Mouse (Mus musculus) lung, embryonic 14.5 days (tissue): ENCODE data around the gene Sprr2a2. TPM values are rescaled to one million over a fixed set of nuclear protein-coding genes. Genes with fewer than 3 reads are reported as not detected.
A peak's percentile ranks its signal among the peaks of the same experiment; 100 is the strongest.
"Not testable (repeated sequence)": the region's sequence is repeated elsewhere in the genome, so short reads cannot be mapped to it uniquely, and the experiment has no call there.

Experiments
- ATAC-seq: fragments of 200-750 bp; cut with Nextera tagmentation; 2 replicates; pipeline ENCODE4 v1.8.0; 2017; ENCODE audit warnings: mild to moderate bottlenecking, moderate TSS enrichment, moderate library complexity; ENCODE audit not compliant: insufficient read depth
- DNase-seq: peaks from one replicate; pipeline ENCODE4 v3.0.0-alpha.2; 2015
- H3K27ac ChIP-seq: fragments of 300-500 bp; sonication (generic); 2 replicates; pipeline ENCODE4 v1.5.1; 2014; ENCODE audit warnings: low read depth, mild to moderate bottlenecking, moderate library complexity
- H3K27me3 ChIP-seq: fragments of 300-500 bp; sonication (generic); 2 replicates; pipeline ENCODE4 v1.6.1; 2014; ENCODE audit warnings: low read length, control low read depth; ENCODE audit not compliant: insufficient read depth
- H3K36me3 ChIP-seq: fragments of 300-500 bp; sonication (generic); 2 replicates; pipeline ENCODE4 v1.6.1; 2014; ENCODE audit warnings: control low read depth; ENCODE audit not compliant: insufficient read depth
- H3K4me1 ChIP-seq: fragments of 300-500 bp; sonication (generic); 2 replicates; pipeline ENCODE4 v1.6.1; 2014; ENCODE audit warnings: antibody characterized with exemption, control low read depth; ENCODE audit not compliant: insufficient read depth
- H3K4me2 ChIP-seq: fragments of 300-500 bp; sonication (generic); 2 replicates; pipeline ENCODE4 v1.6.1; 2014; ENCODE audit warnings: mild to moderate bottlenecking
- H3K4me3 ChIP-seq: fragments of 300-500 bp; sonication (generic); 2 replicates; pipeline ENCODE4 v1.5.1; 2014; ENCODE audit warnings: low read depth, low read length
- H3K9ac ChIP-seq: fragments of 300-500 bp; sonication (generic); 2 replicates; pipeline ENCODE4 v1.6.1; 2014
- H3K9me3 ChIP-seq: fragments of 300-500 bp; sonication (generic); 2 replicates; pipeline ENCODE4 v1.6.1; 2016; ENCODE audit warnings: low read depth, low read length, control low read depth
- WGBS: fragments of 180-500 bp; shearing (Covaris S2); extraction: QIAGEN DNeasy Blood & Tissue Kit; methylation state at CpG from one replicate; pipeline ENCODE4 v1.1.7; 2014; 5-methylcytosine and 5-hydroxymethylcytosine counted together
- polyA plus RNA-seq: library from polyadenylated mRNA; unstranded; fragments of >200 nt; fragmentation: Nextera tagmentation; extraction: Ambion mirVana; gene quantifications from 2 replicates; pipeline ENCODE4 v1.2.1, GENCODE M21; 2014

Sprr2a2 gene
- polyA plus RNA-seq, 1 experiment from 2014 or later = 1.3 TPM

GRCm38 (mm10) chr3:92236463-92237189 is 20.9 kb downstream of the Sprr2a2 start:
- H3K27ac ChIP-seq, DNase-seq, H3K4me2 ChIP-seq, H3K4me1 ChIP-seq, H3K4me3 ChIP-seq, H3K27me3 ChIP-seq, H3K9ac ChIP-seq, H3K9me3 ChIP-seq, H3K36me3 ChIP-seq: not testable (repeated sequence)
- WGBS = no CpG with 5 or more reads among the region's 5 CpGs
- ATAC-seq = peak; percentile 49; the same call in 1 of the 2 replicates

- not testable (repeated sequence) for H3K9ac ChIP-seq, H3K4me1 ChIP-seq, H3K36me3 ChIP-seq, H3K9me3 ChIP-seq, H3K27me3 ChIP-seq, ATAC-seq, H3K4me3 ChIP-seq, H3K27ac ChIP-seq, DNase-seq, H3K4me2 ChIP-seq
These were observed 23.0 kb downstream of the Sprr2a2 start for GRCm38 (mm10) chr3:92238736-92239135.

- not testable (repeated sequence) for DNase-seq, H3K4me3 ChIP-seq, H3K27me3 ChIP-seq, H3K27ac ChIP-seq, H3K4me1 ChIP-seq, H3K9me3 ChIP-seq, H3K4me2 ChIP-seq, ATAC-seq, H3K36me3 ChIP-seq, H3K9ac ChIP-seq
- WGBS = no CpG with 5 or more reads among the region's 1 CpGs
These were observed 23.5 kb downstream of the Sprr2a2 start for GRCm38 (mm10) chr3:92239197-92239596.

GRCm38 (mm10) chr3:92244833-92245232 is 29.1 kb downstream of the Sprr2a2 start:
- H3K9me3 ChIP-seq, H3K9ac ChIP-seq, H3K36me3 ChIP-seq, H3K4me3 ChIP-seq, H3K27me3 ChIP-seq, H3K27ac ChIP-seq, ATAC-seq, H3K4me2 ChIP-seq, H3K4me1 ChIP-seq, DNase-seq: not testable (repeated sequence)

- H3K4me1 ChIP-seq, H3K9ac ChIP-seq, H3K27ac ChIP-seq, H3K36me3 ChIP-seq, DNase-seq, H3K9me3 ChIP-seq, H3K4me3 ChIP-seq, H3K27me3 ChIP-seq, H3K4me2 ChIP-seq: not testable (repeated sequence)
- ATAC-seq = peak; percentile 68
- no CpG with 5 or more reads among the region's 10 CpGs for WGBS
These were observed 30.5 kb downstream of the Sprr2a2 start for GRCm38 (mm10) chr3:92246245-92246644.

- H3K4me1 ChIP-seq, H3K36me3 ChIP-seq, ATAC-seq: not testable (repeated sequence)
These were observed 32.8 kb downstream of the Sprr2a2 start for GRCm38 (mm10) chr3:92248494-92248893.

GRCm38 (mm10) chr3:92250450-92250849 is 34.7 kb downstream of the Sprr2a2 start:
- not testable (repeated sequence) for H3K9me3 ChIP-seq, ATAC-seq, H3K36me3 ChIP-seq, H3K27me3 ChIP-seq, H3K27ac ChIP-seq, DNase-seq, H3K4me2 ChIP-seq, H3K4me1 ChIP-seq, H3K9ac ChIP-seq, H3K4me3 ChIP-seq
- 85% methylated on average over 1 of the region's 2 CpGs for WGBS

More at GRCm38 (mm10) chr3:92248494-92248893, 32.8 kb downstream of the Sprr2a2 start:
- not testable (repeated sequence) for H3K4me3 ChIP-seq, H3K4me2 ChIP-seq, DNase-seq, H3K9ac ChIP-seq, H3K27ac ChIP-seq, H3K27me3 ChIP-seq, H3K9me3 ChIP-seq

- H3K9ac ChIP-seq, DNase-seq, H3K4me3 ChIP-seq, H3K27ac ChIP-seq, H3K27me3 ChIP-seq, H3K36me3 ChIP-seq, H3K4me1 ChIP-seq, H3K9me3 ChIP-seq, H3K4me2 ChIP-seq: not testable (repeated sequence)
- ATAC-seq = peak; percentile 31; the same call in 1 of the 2 replicates
- no CpG with 5 or more reads among the region's 8 CpGs for WGBS
These were observed 38.1 kb downstream of the Sprr2a2 start for GRCm38 (mm10) chr3:92253860-92254259.

- not testable (repeated sequence) for H3K27ac ChIP-seq, H3K9ac ChIP-seq, DNase-seq, H3K4me2 ChIP-seq, H3K27me3 ChIP-seq, H3K36me3 ChIP-seq, H3K4me1 ChIP-seq, H3K4me3 ChIP-seq, H3K9me3 ChIP-seq
- ATAC-seq = 0 out of 2 replicates have a peak, but pooled peaks have one; percentile 34
These were observed 42.8 kb downstream of the Sprr2a2 start for GRCm38 (mm10) chr3:92258526-92258925.

- H3K4me2 ChIP-seq, H3K9ac ChIP-seq, H3K4me3 ChIP-seq, H3K27ac ChIP-seq, H3K9me3 ChIP-seq, H3K36me3 ChIP-seq, H3K4me1 ChIP-seq, H3K27me3 ChIP-seq, DNase-seq: not testable (repeated sequence)
- peak; percentile 49; the same call in 1 of the 2 replicates for ATAC-seq
- no CpG with 5 or more reads among the region's 2 CpGs for WGBS
These were observed 47.7 kb downstream of the Sprr2a2 start for GRCm38 (mm10) chr3:92263462-92263861.
